In genomic region chr6:99024588-99024987, GRCm38 (mm10) we compare ENCODE assay signal across 11 mouse cellular contexts.
DNase-seq lines count a peak whose midpoint lies in the region; ATAC-seq and TF ChIP-seq lines count a peak whose summit lies in the region.
"Had no signal": no experiment of that assay in that cellular context is flagged by ENCODE, and none has a peak within 500 bp of the region (broad histone marks: within the 10 kb centered on the region; RNA-seq: fewer than 3 reads in every experiment).

No protein-coding gene starts in this region.

- H3K9me3 ChIP-seq in heart, embryonic 14.5 days (ENCODE audit: control insufficient read depth, low read length): no peaks in the 10 kb centered on the region
- H3K9me3 ChIP-seq in CH12.LX (replicated peaks; ENCODE audit: low read length): no peaks in the 10 kb centered on the region
- no peaks in the 10 kb centered on the region for H3K9me3 ChIP-seq in forebrain, embryonic 12.5 days

- H3K27ac ChIP-seq in heart, embryonic 14.5 days (replicated peaks in 1 of 2; ENCODE audit: control insufficient read depth in 1 of 2, insufficient read depth in 1 of 2, low read depth in 2 of 2, low read length in 2 of 2): peak overlapping the region; percentile 45 to 54
- peak overlapping the region; percentile 67 for H3K27ac ChIP-seq in CH12.LX (ENCODE audit: insufficient read depth, low read depth)
- H3K27ac ChIP-seq in forebrain, embryonic 12.5 days: no peak overlapping the region

- peak overlapping the region; percentile 64 for H3K9ac ChIP-seq in heart, embryonic 14.5 days (ENCODE audit: low read length)
- H3K9ac ChIP-seq in CH12.LX (ENCODE audit: insufficient read depth, low read depth): peak overlapping the region; percentile 70
- no peak overlapping the region for H3K9ac ChIP-seq in forebrain, embryonic 12.5 days

- peak overlapping the region; percentile 4 to 73; a peak in 2 of 4 replicates for H3K4me3 ChIP-seq in heart, embryonic 14.5 days (ENCODE audit: control insufficient read depth in 1 of 2, insufficient read depth in 1 of 2, low read depth in 1 of 2, low read length in 2 of 2)
- peak overlapping the region; percentile 48 to 74 (median 53) for H3K4me3 ChIP-seq in CH12.LX (replicated peaks in 1 of 3; ENCODE audit: low read depth in 2 of 3, low read length in 2 of 3, poor library complexity in 1 of 3)
- H3K4me3 ChIP-seq in forebrain, embryonic 12.5 days (replicated peaks): no peak overlapping the region

- peaks cover 91% of the 10 kb centered on the region for H3K79me2 ChIP-seq in CH12.LX (replicated peaks; ENCODE audit: control insufficient read depth, extremely low read depth, insufficient read depth, poor library complexity, severe bottlenecking)

- TF ChIP-seq POLR2A in CH12.LX (IDR thresholded peaks at IDR 0.05; ENCODE audit: low read depth, low read length): no peak; the same call in 1 of the 2 replicates

- TF ChIP-seq RAD21 in CH12.LX (IDR thresholded peaks at IDR 0.05; ENCODE audit: low read depth, low read length): no peak

- ATAC-seq in heart, embryonic 14.5 days (ENCODE audit: insufficient number of reproducible peaks, insufficient read depth, low FRiP score, low read depth): no peak
- ATAC-seq in forebrain, embryonic 12.5 days (ENCODE audit: low FRiP score): no peak
- ATAC-seq in megakaryocyte, adult 5-6 weeks (ENCODE audit: poor library complexity, severe bottlenecking): 0 out of 2 replicates have a peak, but pooled peaks have one; percentile 18

- in situ Hi-C loops in CH12.LX (cut with MboI; ENCODE audit: low pct_ligation_motif_present, low pct_unique_long_range_greater_than_20kb, low sequenced_read_pairs): no loop called here

- no peaks in the 10 kb centered on the region for H3K27me3 ChIP-seq in heart, embryonic 14.5 days (ENCODE audit: control insufficient read depth, insufficient read depth, low read length)
- H3K27me3 ChIP-seq in CH12.LX (replicated peaks): no peaks in the 10 kb centered on the region
- 0 out of 2 replicates have a peak, but pooled peaks cover 5% of the 10 kb centered on the region for H3K27me3 ChIP-seq in forebrain, embryonic 12.5 days

- no peak for TF ChIP-seq CTCF in CH12.LX (conservative IDR thresholded peaks at IDR 0.05 in 1 of 2, IDR thresholded peaks at IDR 0.05 in 1 of 2; ENCODE audit: low read depth in 2 of 2, low read length in 2 of 2)

- peak overlapping the region; percentile 86 for H3K4me2 ChIP-seq in heart, embryonic 14.5 days (ENCODE audit: low read length)
- peak overlapping the region; percentile 44 for H3K4me2 ChIP-seq in CH12.LX (ENCODE audit: insufficient read depth, low read depth, poor library complexity, severe bottlenecking)
- H3K4me2 ChIP-seq in forebrain, embryonic 12.5 days: 0 out of 2 replicates have a peak overlapping the region, but pooled peaks have one; percentile 0

- H3K36me3 ChIP-seq in heart, embryonic 14.5 days (ENCODE audit: control insufficient read depth, insufficient read depth, low read length): no peaks in the 10 kb centered on the region
- peaks cover 4 to 10% of the 10 kb centered on the region in 2 experiments for H3K36me3 ChIP-seq in CH12.LX (replicated peaks in 1 of 2; ENCODE audit: control insufficient read depth in 1 of 2, insufficient read depth in 1 of 2, low read length in 1 of 2)
- no peaks in the 10 kb centered on the region for H3K36me3 ChIP-seq in forebrain, embryonic 12.5 days (replicated peaks)

- TF ChIP-seq EP300 in CH12.LX (IDR thresholded peaks at IDR 0.05; ENCODE audit: low read length): no peak

- dilution Hi-C loops in CH12.LX (cut with MboI; ENCODE audit: extremely low pct_ligation_motif_present, extremely low pct_unique_long_range_greater_than_20kb, low sequenced_read_pairs): no loop called here

- whole genome bisulfite sequencing in heart, embryonic 14.5 days: 34% methylated on average over 9 of the region's 9 CpGs
- WGBS in forebrain, embryonic 12.5 days: 52% methylated on average over 9 of the region's 9 CpGs

- H3K4me1 ChIP-seq in heart, embryonic 14.5 days (ENCODE audit: control insufficient read depth in 2 of 2, insufficient read depth in 2 of 2, low read length in 2 of 2): peaks cover 7 to 42% of the 10 kb centered on the region in 2 experiments
- peaks cover 6 to 41% of the 10 kb centered on the region in 2 experiments for H3K4me1 ChIP-seq in CH12.LX (ENCODE audit: control insufficient read depth in 1 of 2, insufficient read depth in 2 of 2)
- peaks cover 58% of the 10 kb centered on the region for H3K4me1 ChIP-seq in forebrain, embryonic 12.5 days

- no peak for DNase-seq in heart, adult 18-20 months
- no peak for DNase-seq in CH12.LX (ENCODE audit: extremely low read depth)
- DNase-seq in cerebellum, adult 9-10 months: no peak
- no peak for DNase-seq in frontal cortex, postnatal 14 days (ENCODE audit: low spot score in 2 of 2)
- no peak for DNase-seq in embryo, embryonic 10 days (ENCODE audit: low spot score)
- DNase-seq: adrenal gland, adult 2 months; kidney, postnatal 36 days; thymus, adult 18-20 months had no signal

TF ChIP-seq in CH12.LX, 34 proteins besides CTCF, POLR2A, EP300 and RAD21:
- no peak for TF ChIP-seq PAX5 (IDR thresholded peaks at IDR 0.05; ENCODE audit: low read length)
- TF ChIP-seq ZMIZ1 (IDR thresholded peaks at IDR 0.05; ENCODE audit: low read depth, low read length): no peak
- TF ChIP-seq UBTF (IDR thresholded peaks at IDR 0.05; ENCODE audit: low read depth, low read length): 0 out of 2 replicates have a peak, but pooled peaks have one; percentile 57
- no peak for TF ChIP-seq ZNF384 (IDR thresholded peaks at IDR 0.05; ENCODE audit: low read depth, low read length)
- TF ChIP-seq MXI1 (IDR thresholded peaks at IDR 0.05; ENCODE audit: low read depth, low read length): no peak
- no peak; the same call in 1 of the 2 replicates for TF ChIP-seq SIN3A (IDR thresholded peaks at IDR 0.05; ENCODE audit: low read length)
- TF ChIP-seq RCOR1 (conservative IDR thresholded peaks at IDR 0.05; ENCODE audit: low read depth, low read length): 0 out of 2 replicates have a peak, but pooled peaks have one; percentile 6

Comparison
In these comparisons a context has a peak if more than half of its experiments do, and no peak if none do; other contexts are left out.
1. H3K4me2 ChIP-seq: peak in every context shown above with its lines; median percentile 86 in heart, embryonic 14.5 days; 44 in CH12.LX; 0 in forebrain, embryonic 12.5 days.